Mouse (Mus musculus) embryo, embryonic 11.5 days (tissue): Measurements from ENCODE around the gene Rnase12.
"Not testable (repeated sequence)": the region's sequence is repeated elsewhere in the genome, so short reads cannot be mapped to it uniquely, and the experiment has no call there.

Experiments
- DNase-seq: peaks from one replicate; pipeline ENCODE4 v3.0.0-alpha.2; 2012; ENCODE audit warnings: low read depth, low spot score

The Rnase12 gene

GRCm38 (mm10) chr14:51057401-51057831 lies at the start of gene Rnase12:
Gene Rnase12, minus strand, starts transcription at chr14:51057661.
- no peak for DNase-seq

- DNase-seq, result no peak
These were observed 49.0 kb upstream of the Rnase12 start for GRCm38 (mm10) chr14:51106449-51106967.

GRCm38 (mm10) chr14:51104366-51104765 lies 46.9 kb upstream of the Rnase12 start:
- DNase-seq, result no peak

- DNase-seq, result peak; percentile 35
These were observed 45.8 kb upstream of the Rnase12 start for GRCm38 (mm10) chr14:51103217-51103616.

GRCm38 (mm10) chr14:51101284-51101683 lies 43.8 kb upstream of the Rnase12 start:
- DNase-seq, result no peak

DNA sequence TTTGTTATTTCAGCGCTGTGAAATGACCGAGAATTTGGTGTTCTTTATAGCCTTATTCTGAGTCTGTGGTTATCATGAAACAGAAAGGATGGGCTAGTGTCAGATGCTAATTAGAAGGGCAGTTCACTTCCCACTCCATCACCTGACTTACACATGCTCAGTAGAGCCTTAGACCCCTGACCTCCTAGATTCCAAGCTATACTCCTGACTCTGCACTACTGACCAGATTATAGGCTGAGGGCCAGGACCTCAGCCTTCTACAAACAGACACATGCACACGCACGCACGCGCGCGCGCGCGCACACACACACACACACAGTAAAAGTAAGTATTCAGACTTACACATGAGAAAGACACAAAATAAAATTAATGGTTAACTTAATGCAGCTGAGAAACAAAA lies 41.5 kb upstream of the Rnase12 start:
- no peak for DNase-seq

GRCm38 (mm10) chr14:51098300-51098699 lies 40.8 kb upstream of the Rnase12 start:
- not testable (repeated sequence) for DNase-seq

- no peak for DNase-seq
These were observed 38.5 kb upstream of the Rnase12 start for GRCm38 (mm10) chr14:51095736-51096524.

GRCm38 (mm10) chr14:51094921-51095320 lies 37.5 kb upstream of the Rnase12 start:
- DNase-seq, result no peak

GRCm38 (mm10) chr14:51094096-51094875 lies 36.8 kb upstream of the Rnase12 start:
- DNase-seq, result no peak

GRCm38 (mm10) chr14:51093496-51093895 lies 36.0 kb upstream of the Rnase12 start:
- DNase-seq, result no peak

GRCm38 (mm10) chr14:51092073-51092620 lies 34.7 kb upstream of the Rnase12 start:
- no peak for DNase-seq

- DNase-seq, result peak; percentile 36
These were observed 33.8 kb upstream of the Rnase12 start, which contains the start of the genes Rnase4 and Ang for GRCm38 (mm10) chr14:51090921-51091900. Gene Rnase4, plus strand, starts transcription at chr14:51091077. Gene Ang, plus strand, starts transcription at chr14:51091150.

- peak; percentile 78 for DNase-seq
These were observed 32.8 kb upstream of the Rnase12 start for GRCm38 (mm10) chr14:51090077-51090781.

- DNase-seq, result no peak
These were observed 32.2 kb upstream of the Rnase12 start for GRCm38 (mm10) chr14:51089674-51090076.

- peak; percentile 95 for DNase-seq
These were observed 31.7 kb upstream of the Rnase12 start for GRCm38 (mm10) chr14:51088970-51089673.

DNA sequence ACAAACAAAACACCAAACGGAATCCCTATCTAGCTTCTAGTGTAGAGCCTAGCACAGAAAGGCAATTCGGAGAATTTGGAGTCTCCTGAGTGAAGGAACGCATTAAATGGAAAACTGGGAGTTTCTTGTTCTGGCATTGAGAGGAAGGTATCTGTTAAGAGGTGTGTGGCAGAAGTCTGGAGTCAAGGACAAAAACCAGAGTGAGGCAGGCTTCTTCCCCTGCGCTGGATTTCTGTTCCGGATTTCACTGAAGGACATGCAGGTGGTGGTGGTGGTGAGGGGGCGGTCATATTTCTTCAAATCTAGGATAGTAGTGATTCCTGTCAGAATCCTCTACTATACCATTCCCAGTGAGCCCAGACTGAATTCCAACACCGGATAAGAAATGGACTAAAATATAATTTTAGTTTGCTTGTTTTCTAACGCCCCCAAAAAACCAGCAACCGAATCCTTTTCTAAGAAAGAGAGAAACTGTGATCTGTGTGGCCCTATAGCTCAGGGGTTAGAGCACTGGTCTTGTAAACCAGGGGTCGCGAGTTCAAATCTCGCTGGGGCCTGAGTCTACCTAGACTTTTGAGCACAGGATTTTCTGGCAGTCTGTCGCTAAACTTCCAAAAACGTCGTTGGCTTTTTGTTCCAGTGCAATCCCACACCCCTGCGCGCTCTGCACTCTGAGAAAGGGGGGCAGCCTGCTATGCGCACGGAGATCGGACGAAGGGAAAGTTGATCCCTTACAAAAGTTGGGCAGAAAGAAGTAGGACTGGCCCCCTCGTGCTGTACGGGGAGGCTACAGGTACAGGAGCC lies 30.9 kb upstream of the Rnase12 start:
- peak; percentile 71 for DNase-seq

GRCm38 (mm10) chr14:51087762-51088161 lies 30.3 kb upstream of the Rnase12 start:
- no peak for DNase-seq

- DNase-seq, result no peak
These were observed 28.4 kb upstream of the Rnase12 start for GRCm38 (mm10) chr14:51085911-51086310.
